Mouse (Mus musculus): ENCODE data around the gene Ces2a. TPM values are rescaled to one million over a fixed set of nuclear protein-coding genes. Genes with fewer than 3 reads are reported as not detected.

The Ces2a gene
- polyA plus RNA-seq (2015; fragmentation: Nextera tagmentation; extraction: Ambion mirVana), result not detected in 2 replicates

DNA sequence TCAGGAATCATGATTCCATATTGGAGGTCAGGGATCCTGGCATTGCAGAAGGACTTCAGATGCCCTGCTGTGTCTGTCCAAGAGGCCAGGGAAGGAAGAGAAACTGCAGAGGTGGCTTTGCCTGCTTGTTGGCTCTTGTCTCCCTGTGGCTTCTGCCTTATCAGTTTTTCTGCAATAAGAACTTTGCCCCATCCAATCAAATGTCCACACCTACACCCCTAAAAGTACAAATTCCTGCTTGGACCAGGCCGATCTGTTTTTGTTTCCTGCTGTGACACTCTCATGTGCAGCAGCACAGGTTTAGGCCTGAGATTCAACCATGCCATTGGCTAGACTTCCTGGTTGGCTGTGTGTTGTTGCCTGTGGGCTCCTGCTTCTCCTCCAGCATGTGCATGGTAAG lies at the start of gene Ces2a:
Gene Ces2a (plus strand): TSS at position 251 of the 400 bp plus-strand sequence.
- H3K27ac ChIP-seq (ENCODE audit: low read length), result no peak within 1 kb of the TSS
- H3K4me2 ChIP-seq (ENCODE audit: low read length), result no peak within 1 kb of the TSS
- H3K9me3 ChIP-seq (ENCODE audit: control insufficient read depth, low read length), result no peaks in the 10 kb centered on the region
- H3K36me3 ChIP-seq (ENCODE audit: control insufficient read depth, insufficient read depth), result no peaks in the 10 kb centered on the region
- no peak within 1 kb of the TSS for H3K4me3 ChIP-seq (replicated peaks; ENCODE audit: low read length)
- no peak for ATAC-seq
- H3K27me3 ChIP-seq (replicated peaks; ENCODE audit: control insufficient read depth, insufficient read depth, low read length), result no peaks in the 10 kb centered on the region
- H3K9ac ChIP-seq (replicated peaks; ENCODE audit: low read depth, low read length), result no peak within 1 kb of the TSS
- H3K4me1 ChIP-seq (replicated peaks; ENCODE audit: control insufficient read depth, insufficient read depth, low read length), result no peaks in the 10 kb centered on the region
- 97% methylated on average over 1 of the region's 1 CpGs for WGBS

DNA sequence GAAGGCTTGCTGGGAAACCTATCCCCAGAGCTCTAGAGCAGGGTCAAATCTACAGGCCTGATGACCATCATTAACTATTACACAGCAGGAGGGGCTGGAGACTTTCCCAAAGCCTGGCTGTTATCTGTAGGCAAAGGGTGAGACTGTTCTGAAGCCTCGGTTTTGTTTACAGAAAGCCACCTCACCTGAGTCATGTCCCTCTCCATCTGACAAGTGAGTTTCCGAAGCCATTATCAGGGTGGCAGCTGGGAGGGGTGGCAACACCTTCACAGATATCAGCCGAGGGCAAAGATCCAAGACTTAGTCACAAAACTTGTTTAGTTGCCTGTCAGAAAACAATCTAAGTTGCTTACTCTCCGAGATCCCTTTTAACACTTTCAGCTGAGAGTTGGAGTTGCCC lies 45.4 kb upstream of the Ces2a start:
- WGBS, result 81% methylated on average over 4 of the region's 4 CpGs
- no peaks in the 10 kb centered on the region for H3K9me3 ChIP-seq (ENCODE audit: control insufficient read depth, low read length)
- no peaks in the 10 kb centered on the region for H3K27me3 ChIP-seq (replicated peaks; ENCODE audit: control insufficient read depth, insufficient read depth, low read length)
- H3K4me1 ChIP-seq (replicated peaks; ENCODE audit: control insufficient read depth, insufficient read depth, low read length), result no peaks in the 10 kb centered on the region
- no peaks in the 10 kb centered on the region for H3K36me3 ChIP-seq (ENCODE audit: control insufficient read depth, insufficient read depth)
- no peak overlapping the region for H3K27ac ChIP-seq (ENCODE audit: low read length)
- H3K4me2 ChIP-seq (ENCODE audit: low read length), result no peak overlapping the region
- ATAC-seq, result no peak
- no peak overlapping the region for H3K9ac ChIP-seq (replicated peaks; ENCODE audit: low read depth, low read length)
- H3K4me3 ChIP-seq (replicated peaks; ENCODE audit: low read length), result no peak overlapping the region

DNA sequence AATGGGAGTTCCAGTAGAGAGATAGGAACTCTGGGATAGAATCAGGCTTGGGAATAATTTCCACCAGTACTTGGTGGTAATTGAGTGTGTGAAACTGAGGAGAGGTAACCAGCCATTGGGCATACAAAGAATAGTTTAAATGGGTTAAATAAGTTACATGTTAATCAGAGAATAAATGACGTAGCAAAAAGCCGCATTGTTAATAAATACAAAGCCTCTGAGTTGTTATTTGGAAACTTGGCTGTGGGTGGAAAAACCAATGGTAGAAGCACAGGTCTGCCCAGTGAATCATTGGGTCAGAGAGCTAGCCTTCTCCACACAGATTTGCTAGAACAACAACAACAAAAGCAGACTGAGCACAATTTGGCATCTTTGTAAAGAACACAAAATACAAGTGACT lies 35.2 kb upstream of the Ces2a start:
- H3K4me3 ChIP-seq (replicated peaks; ENCODE audit: low read length), result no peak overlapping the region
- no peaks in the 10 kb centered on the region for H3K4me1 ChIP-seq (replicated peaks; ENCODE audit: control insufficient read depth, insufficient read depth, low read length)
- H3K4me2 ChIP-seq (ENCODE audit: low read length), result no peak overlapping the region
- no peak overlapping the region for H3K9ac ChIP-seq (replicated peaks; ENCODE audit: low read depth, low read length)
- no peaks in the 10 kb centered on the region for H3K27me3 ChIP-seq (replicated peaks; ENCODE audit: control insufficient read depth, insufficient read depth, low read length)
- no peak overlapping the region for H3K27ac ChIP-seq (ENCODE audit: low read length)
- ATAC-seq, result no peak
- 92% methylated on average over 2 of the region's 2 CpGs for WGBS
- H3K36me3 ChIP-seq (ENCODE audit: control insufficient read depth, insufficient read depth), result no peaks in the 10 kb centered on the region
- no peaks in the 10 kb centered on the region for H3K9me3 ChIP-seq (ENCODE audit: control insufficient read depth, low read length)

DNA sequence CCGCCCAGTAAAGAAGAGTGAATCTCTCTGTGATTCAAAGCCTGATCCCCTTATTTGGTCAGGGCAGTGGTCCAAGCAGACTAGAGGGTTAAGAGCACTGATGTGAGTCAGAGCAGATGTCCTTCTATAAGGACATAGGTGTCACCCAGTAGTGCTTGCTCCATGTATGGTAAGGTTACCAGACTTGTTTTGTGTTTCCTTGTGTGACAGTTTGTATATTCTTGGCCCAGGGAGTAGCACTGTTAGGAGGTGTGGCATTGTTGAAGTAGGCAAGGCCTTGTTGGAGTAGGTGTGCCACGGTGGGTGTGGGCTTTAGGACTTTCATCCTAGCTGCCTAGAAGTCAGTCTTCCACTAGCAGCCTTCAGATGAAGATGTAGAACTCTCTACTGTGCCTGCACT lies 31.9 kb upstream of the Ces2a start:
- WGBS, result 86% methylated on average over 2 of the region's 2 CpGs
- H3K27ac ChIP-seq (ENCODE audit: low read length), result no peak overlapping the region
- H3K27me3 ChIP-seq (replicated peaks; ENCODE audit: control insufficient read depth, insufficient read depth, low read length), result no peaks in the 10 kb centered on the region
- no peak overlapping the region for H3K9ac ChIP-seq (replicated peaks; ENCODE audit: low read depth, low read length)
- no peak overlapping the region for H3K4me3 ChIP-seq (replicated peaks; ENCODE audit: low read length)
- no peaks in the 10 kb centered on the region for H3K36me3 ChIP-seq (ENCODE audit: control insufficient read depth, insufficient read depth)
- H3K4me2 ChIP-seq (ENCODE audit: low read length), result no peak overlapping the region
- H3K9me3 ChIP-seq (ENCODE audit: control insufficient read depth, low read length), result no peaks in the 10 kb centered on the region
- H3K4me1 ChIP-seq (replicated peaks; ENCODE audit: control insufficient read depth, insufficient read depth, low read length), result no peaks in the 10 kb centered on the region
- no peak for ATAC-seq

DNA sequence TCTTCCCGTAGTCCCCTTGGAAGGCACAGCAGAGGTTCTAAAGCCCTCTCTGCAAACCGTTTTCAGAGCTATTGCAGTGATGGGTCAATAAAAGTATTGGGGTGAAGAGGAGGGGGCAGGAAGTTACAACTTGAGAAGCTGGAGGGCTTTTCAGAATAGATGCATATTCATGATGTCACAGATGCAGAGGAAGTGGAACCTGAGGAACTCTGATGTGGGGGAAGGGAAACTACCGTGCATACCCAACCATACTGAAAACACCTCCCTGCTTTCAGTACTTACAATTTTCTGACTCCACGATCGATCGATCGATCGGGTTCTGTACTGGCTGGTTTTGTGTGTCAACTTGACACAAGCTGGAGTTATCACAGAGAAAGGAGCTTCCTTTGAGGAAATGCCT lies 12.6 kb upstream of the Ces2a start:
- Histone ChIP-seq H3K4me3 (replicated peaks; ENCODE audit: low read length) (no peak overlapping the region), H3K27ac (ENCODE audit: low read length) (no peak overlapping the region), H3K4me2 (ENCODE audit: low read length) (no peak overlapping the region), H3K27me3 (replicated peaks; ENCODE audit: control insufficient read depth, insufficient read depth, low read length) (no peaks in the 10 kb centered on the region), H3K36me3 (ENCODE audit: control insufficient read depth, insufficient read depth) (no peaks in the 10 kb centered on the region), H3K9me3 (ENCODE audit: control insufficient read depth, low read length) (no peaks in the 10 kb centered on the region), H3K9ac (replicated peaks; ENCODE audit: low read depth, low read length) (no peak overlapping the region), H3K4me1 (replicated peaks; ENCODE audit: control insufficient read depth, insufficient read depth, low read length) (no peaks in the 10 kb centered on the region)
- no peak for ATAC-seq
- WGBS, result 85% methylated on average over 8 of the region's 8 CpGs

DNA sequence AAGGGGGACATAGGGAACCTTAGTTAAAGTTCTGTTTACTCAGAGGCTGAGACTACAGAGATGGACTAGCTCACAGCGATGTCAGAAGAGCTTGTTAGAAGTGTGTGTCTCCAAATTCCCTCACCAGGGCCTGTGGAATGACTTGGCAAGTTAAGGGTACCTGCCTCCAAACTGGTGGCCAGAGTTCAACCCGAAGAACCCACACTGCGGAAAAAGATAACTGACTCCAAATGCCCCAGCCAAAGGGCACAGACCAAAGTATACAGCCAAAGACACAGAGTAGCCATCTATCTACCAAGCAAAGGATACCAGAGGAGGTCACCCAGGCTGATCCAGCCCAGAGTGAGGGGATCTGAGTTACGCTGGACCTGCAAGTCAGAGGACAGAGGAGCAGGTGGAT lies 2.4 kb upstream of the Ces2a start:
- no peak for ATAC-seq
- no peaks in the 10 kb centered on the region for H3K9me3 ChIP-seq (ENCODE audit: control insufficient read depth, low read length)
- H3K36me3 ChIP-seq (ENCODE audit: control insufficient read depth, insufficient read depth), result no peaks in the 10 kb centered on the region
- H3K27me3 ChIP-seq (replicated peaks; ENCODE audit: control insufficient read depth, insufficient read depth, low read length), result no peaks in the 10 kb centered on the region
- H3K4me1 ChIP-seq (replicated peaks; ENCODE audit: control insufficient read depth, insufficient read depth, low read length), result no peaks in the 10 kb centered on the region
- no peak overlapping the region for H3K9ac ChIP-seq (replicated peaks; ENCODE audit: low read depth, low read length)
- H3K4me3 ChIP-seq (replicated peaks; ENCODE audit: low read length), result no peak overlapping the region
- 89% methylated on average over 4 of the region's 4 CpGs for whole genome bisulfite sequencing
- H3K27ac ChIP-seq (ENCODE audit: low read length), result no peak overlapping the region
- H3K4me2 ChIP-seq (ENCODE audit: low read length), result no peak overlapping the region

DNA sequence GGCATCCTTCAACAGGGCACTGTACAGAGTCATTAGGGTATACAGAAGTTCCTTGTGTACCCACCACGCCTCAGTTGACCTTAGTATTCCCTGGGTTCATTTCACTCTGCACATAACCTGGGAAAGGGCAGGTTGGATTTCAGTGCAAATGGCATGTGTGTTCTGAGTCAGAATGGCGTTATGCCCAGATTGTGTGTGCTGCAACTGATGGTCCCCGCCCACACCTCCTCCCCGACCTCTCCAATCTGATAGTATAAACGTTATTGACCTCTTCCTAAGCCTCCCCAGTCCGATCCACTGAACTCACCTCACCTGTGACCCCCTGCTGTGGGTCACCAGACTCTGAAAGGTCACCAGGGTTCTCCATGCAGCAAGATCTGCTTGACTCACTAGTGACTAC lies 1.8 kb upstream of the Ces2a start:
- H3K9ac ChIP-seq (replicated peaks; ENCODE audit: low read depth, low read length), result no peak overlapping the region
- no peak overlapping the region for H3K4me2 ChIP-seq (ENCODE audit: low read length)
- no peaks in the 10 kb centered on the region for H3K36me3 ChIP-seq (ENCODE audit: control insufficient read depth, insufficient read depth)
- H3K9me3 ChIP-seq (ENCODE audit: control insufficient read depth, low read length), result no peaks in the 10 kb centered on the region
- no peak for ATAC-seq
- H3K27me3 ChIP-seq (replicated peaks; ENCODE audit: control insufficient read depth, insufficient read depth, low read length), result no peaks in the 10 kb centered on the region
- H3K4me3 ChIP-seq (replicated peaks; ENCODE audit: low read length), result no peak overlapping the region
- 72% methylated on average over 6 of the region's 6 CpGs for WGBS
- no peaks in the 10 kb centered on the region for H3K4me1 ChIP-seq (replicated peaks; ENCODE audit: control insufficient read depth, insufficient read depth, low read length)
- no peak overlapping the region for H3K27ac ChIP-seq (ENCODE audit: low read length)

DNA sequence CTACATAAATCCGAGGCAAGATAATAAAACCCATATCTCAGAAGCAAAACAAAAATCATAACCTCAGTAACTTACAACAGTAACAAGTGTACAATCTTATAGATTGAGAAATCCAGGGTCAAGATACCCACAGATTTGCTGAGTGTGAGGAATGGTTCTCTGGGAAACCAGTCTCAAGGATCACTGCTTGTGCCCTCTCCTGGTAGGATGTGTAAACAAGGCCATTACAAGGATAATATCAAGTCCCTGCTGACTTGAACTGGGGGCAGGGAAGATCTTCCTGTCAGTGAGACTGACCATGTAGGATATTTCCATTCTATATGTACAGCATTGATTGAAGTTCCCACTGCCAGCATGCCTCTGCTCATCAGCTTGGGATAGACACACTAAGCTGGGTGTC lies 8.2 kb downstream of the Ces2a start:
- no peak for ATAC-seq
- no peak overlapping the region for H3K4me3 ChIP-seq (replicated peaks; ENCODE audit: low read length)
- H3K36me3 ChIP-seq (ENCODE audit: control insufficient read depth, insufficient read depth), result no peaks in the 10 kb centered on the region
- no peak overlapping the region for H3K4me2 ChIP-seq (ENCODE audit: low read length)
- H3K9me3 ChIP-seq (ENCODE audit: control insufficient read depth, low read length), result no peaks in the 10 kb centered on the region
- no peaks in the 10 kb centered on the region for H3K4me1 ChIP-seq (replicated peaks; ENCODE audit: control insufficient read depth, insufficient read depth, low read length)
- H3K27ac ChIP-seq (ENCODE audit: low read length), result no peak overlapping the region
- no peak overlapping the region for H3K9ac ChIP-seq (replicated peaks; ENCODE audit: low read depth, low read length)
- 90% methylated on average over 1 of the region's 1 CpGs for WGBS
- H3K27me3 ChIP-seq (replicated peaks; ENCODE audit: control insufficient read depth, insufficient read depth, low read length), result no peaks in the 10 kb centered on the region

DNA sequence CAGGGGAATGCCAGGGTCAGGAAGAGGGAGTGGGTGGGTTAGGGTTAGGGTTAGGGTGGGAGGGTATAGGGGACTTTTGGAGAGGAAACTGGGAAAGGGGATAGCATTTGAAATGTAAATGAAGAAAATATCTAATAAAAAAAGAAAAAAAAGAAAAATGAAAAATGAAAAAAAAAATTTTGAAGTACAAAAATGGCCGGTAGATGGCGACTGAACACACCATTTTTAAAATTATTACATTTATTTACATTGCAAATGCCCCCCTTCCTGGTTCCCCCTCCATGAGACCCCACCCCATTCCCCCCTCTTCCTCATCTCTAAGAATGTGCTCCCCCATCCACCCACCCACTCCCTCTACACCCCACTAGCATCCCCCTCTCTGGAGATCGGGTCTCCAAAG lies 9.6 kb downstream of the Ces2a start:
- Histone ChIP-seq H3K4me2 (ENCODE audit: low read length) (no peak overlapping the region), H3K9ac (replicated peaks; ENCODE audit: low read depth, low read length) (no peak overlapping the region), H3K27me3 (replicated peaks; ENCODE audit: control insufficient read depth, insufficient read depth, low read length) (no peaks in the 10 kb centered on the region), H3K27ac (ENCODE audit: low read length) (no peak overlapping the region), H3K4me1 (replicated peaks; ENCODE audit: control insufficient read depth, insufficient read depth, low read length) (no peaks in the 10 kb centered on the region), H3K36me3 (ENCODE audit: control insufficient read depth, insufficient read depth) (no peaks in the 10 kb centered on the region), H3K4me3 (replicated peaks; ENCODE audit: low read length) (no peak overlapping the region), H3K9me3 (ENCODE audit: control insufficient read depth, low read length) (no peaks in the 10 kb centered on the region)
- ATAC-seq, result no peak
- WGBS, result 83% methylated on average over 3 of the region's 3 CpGs

DNA sequence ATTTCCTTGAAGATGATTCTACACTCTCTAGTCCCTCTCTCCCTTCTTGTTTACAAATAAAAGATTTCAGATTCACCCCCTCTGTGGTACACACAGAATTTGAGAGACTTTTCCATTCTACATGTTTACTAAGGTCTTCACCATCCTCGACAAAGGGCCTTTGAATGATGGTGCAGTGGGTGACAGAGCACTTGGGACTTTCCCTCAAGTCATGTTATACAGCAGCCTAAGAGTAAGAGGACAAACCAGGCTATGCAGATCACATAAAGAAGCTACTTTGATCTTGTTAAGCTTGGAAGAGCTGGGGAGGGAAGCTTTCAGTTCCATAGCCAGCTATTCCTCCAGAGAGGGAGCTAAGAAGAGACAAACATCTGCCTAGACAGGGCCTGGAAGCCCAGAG lies 19.0 kb downstream of the Ces2a start:
- ATAC-seq, result no peak
- no peaks in the 10 kb centered on the region for H3K36me3 ChIP-seq (ENCODE audit: control insufficient read depth, insufficient read depth)
- no peaks in the 10 kb centered on the region for H3K27me3 ChIP-seq (replicated peaks; ENCODE audit: control insufficient read depth, insufficient read depth, low read length)
- no peak overlapping the region for H3K27ac ChIP-seq (ENCODE audit: low read length)
- H3K4me1 ChIP-seq (replicated peaks; ENCODE audit: control insufficient read depth, insufficient read depth, low read length), result peaks cover 4% of the 10 kb centered on the region; the same call in 1 of the 2 replicates
- H3K9me3 ChIP-seq (ENCODE audit: control insufficient read depth, low read length), result no peaks in the 10 kb centered on the region
- H3K9ac ChIP-seq (replicated peaks; ENCODE audit: low read depth, low read length), result no peak overlapping the region
- H3K4me2 ChIP-seq (ENCODE audit: low read length), result no peak overlapping the region
- WGBS, result 73% methylated on average over 1 of the region's 1 CpGs
- H3K4me3 ChIP-seq (replicated peaks; ENCODE audit: low read length), result no peak overlapping the region
